Mouse (Mus musculus) layer of hippocampus, postnatal 25 days (tissue): ENCODE results near the gene Rabgef1. TPM values are rescaled to one million over a fixed set of nuclear protein-coding genes. Genes with fewer than 3 reads are reported as not detected.

Experiments
- DNase-seq, 2 experiments: peaks; one replicate each; pipeline ENCODE4 v3.0.0; 2022; ENCODE audit warnings: mixed read lengths in 2 of 2, low spot score in 1 of 2; ENCODE audit errors: extremely low spot score in 1 of 2
- total RNA-seq, 2 experiments: library from RNA; stranded (reverse); gene quantifications; 2 replicates each; pipeline ENCODE4 v1.2.3; 2021

The Rabgef1 gene
- total RNA-seq, 2 experiments from 2014 or later, result 45.3 to 48.0 TPM

GRCm38 (mm10) chr5:130170666-130171422 is 754 bp upstream of the Rabgef1 start:
- no peak for DNase-seq

- peak in 1 of 2 experiments; percentile 6 for DNase-seq
Observed at GRCm38 (mm10) chr5:130171956-130172601, 481 bp downstream of the Rabgef1 start.

- DNase-seq, result no peak
Observed at GRCm38 (mm10) chr5:130173012-130173411, 1.4 kb downstream of the Rabgef1 start.

GRCm38 (mm10) chr5:130177871-130178270 is 6.3 kb downstream of the Rabgef1 start:
- DNase-seq, result no peak

GRCm38 (mm10) chr5:130180362-130180761 is 8.8 kb downstream of the Rabgef1 start:
- no peak for DNase-seq

- DNase-seq, result no peak
Observed at GRCm38 (mm10) chr5:130181740-130182540, 10.3 kb downstream of the Rabgef1 start.

- DNase-seq, result no peak
Observed at GRCm38 (mm10) chr5:130182541-130182821, 10.9 kb downstream of the Rabgef1 start.

GRCm38 (mm10) chr5:130184193-130184856 is 12.7 kb downstream of the Rabgef1 start:
- no peak for DNase-seq

GRCm38 (mm10) chr5:130185312-130185711 is 13.7 kb downstream of the Rabgef1 start:
- DNase-seq, result no peak

- DNase-seq, result peak in 1 of 2 experiments; percentile 23
Observed at GRCm38 (mm10) chr5:130187383-130187782, 15.8 kb downstream of the Rabgef1 start.

GRCm38 (mm10) chr5:130190909-130191308 is 19.3 kb downstream of the Rabgef1 start:
- no peak for DNase-seq

GRCm38 (mm10) chr5:130191865-130192264 is 20.3 kb downstream of the Rabgef1 start:
- no peak for DNase-seq

- no peak for DNase-seq
Observed at GRCm38 (mm10) chr5:130192356-130192944, 20.9 kb downstream of the Rabgef1 start.

GRCm38 (mm10) chr5:130193760-130194159 is 22.2 kb downstream of the Rabgef1 start:
- DNase-seq, result no peak

- no peak for DNase-seq
Observed at GRCm38 (mm10) chr5:130196307-130196706, 24.7 kb downstream of the Rabgef1 start.

GRCm38 (mm10) chr5:130197454-130197853 is 25.9 kb downstream of the Rabgef1 start:
- no peak for DNase-seq

GRCm38 (mm10) chr5:130197981-130198380 is 26.4 kb downstream of the Rabgef1 start:
- DNase-seq, result no peak

- DNase-seq, result no peak
Observed at GRCm38 (mm10) chr5:130200233-130201029, 28.8 kb downstream of the Rabgef1 start.

- DNase-seq, result no peak
Observed at GRCm38 (mm10) chr5:130203948-130204347, 32.4 kb downstream of the Rabgef1 start.

- no peak for DNase-seq
Observed at GRCm38 (mm10) chr5:130204560-130204959, 33.0 kb downstream of the Rabgef1 start.
